Mouse (Mus musculus) gastrocnemius, postnatal 36 days (tissue): ENCODE data around the gene Dmd. TPM values are rescaled to one million over a fixed set of nuclear protein-coding genes. Genes with fewer than 3 reads are reported as not detected.

Source experiments
- DNase-seq, 2 experiments: peaks; one replicate each; pipeline ENCODE4 v3.0.0; 2022
- intact Hi-C: fragments of 180-260 bp; cut with DNase I; formaldehyde crosslinking; loops from one replicate; pipeline ENCODE4 v1.15.1; 2025
- total RNA-seq, 2 experiments: library from RNA; stranded (reverse); gene quantifications; 2 replicates each; pipeline ENCODE4 v1.2.3; 2021

The Dmd gene
- total RNA-seq, 2 experiments from 2014 or later, result 78.1 to 102 TPM

GRCm38 (mm10) chrX:84330593-84330992 is 1381.9 kb downstream of the Dmd start:
- intact Hi-C loops, result no loop called here
- DNase-seq, result no peak

GRCm38 (mm10) chrX:84332177-84332576 is 1383.5 kb downstream of the Dmd start:
- DNase-seq, result no peak
- intact Hi-C loops, result no loop called here

- DNase-seq, result no peak
- intact Hi-C loops, result no loop called here
Observed at GRCm38 (mm10) chrX:84364981-84365380, 1416.3 kb downstream of the Dmd start.

GRCm38 (mm10) chrX:84435608-84436007 is 1486.9 kb downstream of the Dmd start:
- no peak for DNase-seq

GRCm38 (mm10) chrX:84436556-84436955 is 1487.9 kb downstream of the Dmd start:
- intact Hi-C loops, result no loop called here
- DNase-seq, result no peak

More at GRCm38 (mm10) chrX:84435608-84436007, 1486.9 kb downstream of the Dmd start:
- intact Hi-C loops, result no loop called here

- no peak for DNase-seq
- intact Hi-C loops, result no loop called here
Observed at GRCm38 (mm10) chrX:84442996-84443395, 1494.3 kb downstream of the Dmd start.

- intact Hi-C loops, result no loop called here
- no peak for DNase-seq
Observed at GRCm38 (mm10) chrX:84443985-84444384, 1495.3 kb downstream of the Dmd start.

- intact Hi-C loops, result no loop called here
- DNase-seq, result no peak
Observed at GRCm38 (mm10) chrX:84444638-84445037, 1496.0 kb downstream of the Dmd start.

- DNase-seq, result no peak
- intact Hi-C loops, result no loop called here
Observed at GRCm38 (mm10) chrX:84454473-84454872, 1505.8 kb downstream of the Dmd start.

GRCm38 (mm10) chrX:84514650-84515366 is 1566.1 kb downstream of the Dmd start:
- intact Hi-C loops, result no loop called here
- no peak for DNase-seq

- DNase-seq, result no peak
- intact Hi-C loops, result no loop called here
Observed at GRCm38 (mm10) chrX:84551995-84552394, 1603.3 kb downstream of the Dmd start.

GRCm38 (mm10) chrX:84553441-84553840 is 1604.8 kb downstream of the Dmd start:
- no peak for DNase-seq
- intact Hi-C loops, result no loop called here

- intact Hi-C loops, result no loop called here
Observed at GRCm38 (mm10) chrX:84598476-84598875, 1649.8 kb downstream of the Dmd start.

GRCm38 (mm10) chrX:84640446-84640845 is 1691.8 kb downstream of the Dmd start:
- intact Hi-C loops, result no loop called here
- DNase-seq, result no peak

More at GRCm38 (mm10) chrX:84598476-84598875, 1649.8 kb downstream of the Dmd start:
- DNase-seq, result no peak

- intact Hi-C loops, result no loop called here
- DNase-seq, result no peak
Observed at GRCm38 (mm10) chrX:84747683-84748082, 1799.0 kb downstream of the Dmd start.

- DNase-seq, result no peak
- intact Hi-C loops, result no loop called here
Observed at GRCm38 (mm10) chrX:84860012-84860647, 1911.5 kb downstream of the Dmd start.

GRCm38 (mm10) chrX:84873090-84873489 is 1924.4 kb downstream of the Dmd start:
- DNase-seq, result no peak

GRCm38 (mm10) chrX:84878125-84878524 is 1929.5 kb downstream of the Dmd start:
- no peak for DNase-seq
- intact Hi-C loops, result no loop called here

More at GRCm38 (mm10) chrX:84873090-84873489, 1924.4 kb downstream of the Dmd start:
- intact Hi-C loops, result no loop called here

GRCm38 (mm10) chrX:84932715-84933473 is 1984.2 kb downstream of the Dmd start:
- intact Hi-C loops, result no loop called here
- DNase-seq, result peak in 1 of 2 experiments; percentile 2

GRCm38 (mm10) chrX:84960557-84960956 is 2011.9 kb downstream of the Dmd start:
- intact Hi-C loops, result no loop called here
- DNase-seq, result no peak

- DNase-seq, result no peak
- intact Hi-C loops, result no loop called here
Observed at GRCm38 (mm10) chrX:84960972-84961371, 2012.3 kb downstream of the Dmd start.
